Mouse (Mus musculus): ENCODE results near the gene Pam16. TPM values are rescaled to one million over a fixed set of nuclear protein-coding genes. Genes with fewer than 3 reads are reported as not detected.
"Not testable (repeated sequence)": the region's sequence is repeated elsewhere in the genome, so short reads cannot be mapped to it uniquely, and the experiment has no call there.

The Pam16 gene
- polyA plus RNA-seq, 1 experiment, result not detected

DNA sequence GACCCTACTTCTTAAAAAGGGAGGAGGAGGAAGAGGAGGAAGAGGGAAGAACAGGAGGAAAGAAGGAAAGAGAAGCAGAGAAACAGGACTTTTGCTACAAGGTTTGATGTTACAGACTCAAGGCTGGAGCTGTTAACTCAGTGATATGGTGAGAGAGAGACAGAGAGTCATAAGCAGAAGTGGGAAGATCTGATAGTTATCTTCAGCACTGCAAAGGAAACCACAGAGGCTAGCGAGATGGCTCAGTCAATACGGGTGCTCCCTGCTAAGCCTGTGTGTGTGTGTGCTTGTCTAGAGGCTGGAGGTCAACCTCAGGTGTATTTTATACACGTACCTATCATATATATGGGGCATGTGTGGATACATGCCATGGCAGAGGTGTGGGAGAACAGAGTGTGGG, 41.0 kb downstream of the Pam16 start:
- Histone ChIP-seq H3K4me1 (ENCODE audit: control insufficient read depth, insufficient read depth, low read length) (peaks cover 6% of the 10 kb centered on the region; the same call in 1 of the 2 replicates), H3K4me3 (ENCODE audit: insufficient read depth, low read depth, low read length) (no peak overlapping the region), H3K27ac (ENCODE audit: insufficient read depth, low read depth, low read length) (no peak overlapping the region)
- WGBS, result 81% methylated on average over 3 of the region's 3 CpGs
- TF ChIP-seq CTCF (IDR thresholded peaks at IDR 0.05; ENCODE audit: insufficient read depth, low read depth, low read length), result no peak
- TF ChIP-seq POLR2A (IDR thresholded peaks at IDR 0.05; ENCODE audit: insufficient read depth, low read depth, low read length), result no peak

- WGBS, result 88% methylated on average over 4 of the region's 4 CpGs
Observed at GRCm38 (mm10) chr16:4581179-4581578, 43.6 kb downstream of the Pam16 start.

GRCm38 (mm10) chr16:4578630-4579029, 46.2 kb downstream of the Pam16 start:
- TF ChIP-seq POLR2A (IDR thresholded peaks at IDR 0.05; ENCODE audit: insufficient read depth, low read depth, low read length) (no peak), CTCF (IDR thresholded peaks at IDR 0.05; ENCODE audit: insufficient read depth, low read depth, low read length) (no peak)
- WGBS, result 87% methylated on average over 7 of the region's 7 CpGs

More at GRCm38 (mm10) chr16:4581179-4581578, 43.6 kb downstream of the Pam16 start:
- H3K4me1 ChIP-seq (ENCODE audit: control insufficient read depth, insufficient read depth, low read length); H3K4me3 ChIP-seq (ENCODE audit: insufficient read depth, low read depth, low read length); H3K27ac ChIP-seq (ENCODE audit: insufficient read depth, low read depth, low read length): not testable (repeated sequence)

DNA sequence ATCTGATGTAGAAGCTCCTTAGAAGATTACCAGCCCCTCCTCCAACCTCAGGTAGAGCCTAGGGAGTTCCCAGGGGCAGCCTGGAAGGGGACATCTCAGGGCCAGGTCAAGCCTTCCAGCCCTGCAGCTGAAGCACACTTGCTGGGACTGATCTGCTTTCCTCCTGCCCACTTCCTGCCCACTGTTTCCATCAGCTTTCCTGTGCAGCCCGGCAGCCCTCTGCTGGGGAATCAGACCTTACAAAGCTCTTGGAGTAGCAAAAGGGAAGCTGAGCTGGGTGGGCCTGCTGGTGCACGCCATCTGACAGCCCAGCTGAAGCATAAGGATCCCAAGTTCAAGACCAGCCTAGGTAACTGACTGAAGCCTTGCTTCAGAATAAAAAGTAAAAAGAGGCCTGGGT, 47.9 kb downstream of the Pam16 start:
- Histone ChIP-seq H3K4me3 (ENCODE audit: insufficient read depth, low read depth, low read length) (no peak overlapping the region), H3K27ac (ENCODE audit: insufficient read depth, low read depth, low read length) (no peak overlapping the region), H3K4me1 (ENCODE audit: control insufficient read depth, insufficient read depth, low read length) (no peaks in the 10 kb centered on the region)
- TF ChIP-seq POLR2A (IDR thresholded peaks at IDR 0.05; ENCODE audit: insufficient read depth, low read depth, low read length) (no peak), CTCF (IDR thresholded peaks at IDR 0.05; ENCODE audit: insufficient read depth, low read depth, low read length) (no peak)
- 68% methylated on average over 2 of the region's 2 CpGs for WGBS

More at GRCm38 (mm10) chr16:4578630-4579029, 46.2 kb downstream of the Pam16 start:
- Histone ChIP-seq H3K4me1 (ENCODE audit: control insufficient read depth, insufficient read depth, low read length) (no peaks in the 10 kb centered on the region), H3K4me3 (ENCODE audit: insufficient read depth, low read depth, low read length) (no peak overlapping the region), H3K27ac (ENCODE audit: insufficient read depth, low read depth, low read length) (no peak overlapping the region)

- TF ChIP-seq CTCF (IDR thresholded peaks at IDR 0.05; ENCODE audit: insufficient read depth, low read depth, low read length) (no peak), POLR2A (IDR thresholded peaks at IDR 0.05; ENCODE audit: insufficient read depth, low read depth, low read length) (no peak)
- 57% methylated on average over 2 of the region's 2 CpGs for WGBS
- Histone ChIP-seq H3K4me1 (ENCODE audit: control insufficient read depth, insufficient read depth, low read length) (no peaks in the 10 kb centered on the region), H3K4me3 (ENCODE audit: insufficient read depth, low read depth, low read length) (no peak overlapping the region), H3K27ac (ENCODE audit: insufficient read depth, low read depth, low read length) (no peak overlapping the region)
Observed at GRCm38 (mm10) chr16:4576038-4576437, 48.8 kb downstream of the Pam16 start.

DNA sequence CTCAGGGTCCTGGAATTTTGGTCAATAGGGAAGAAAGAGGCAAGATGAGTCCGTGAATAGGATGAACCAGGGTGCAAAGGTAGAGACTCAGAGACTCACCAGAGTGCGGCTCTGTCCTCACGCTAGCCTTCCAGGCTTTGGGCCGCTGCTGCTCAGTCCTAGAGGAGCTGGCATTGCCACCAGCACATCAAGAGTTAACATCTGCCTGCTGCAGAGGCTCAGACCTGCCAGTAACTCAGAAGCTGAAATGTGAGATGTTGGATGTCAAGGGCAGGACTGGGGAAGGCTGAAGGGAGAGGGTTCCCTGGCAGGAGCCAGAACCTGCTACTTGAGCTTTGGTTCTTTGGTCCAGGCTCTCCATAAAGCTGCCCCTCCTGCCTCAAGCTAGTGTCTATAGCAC, 54.1 kb downstream of the Pam16 start:
- WGBS, result 79% methylated on average over 4 of the region's 4 CpGs
- Histone ChIP-seq H3K4me3 (ENCODE audit: insufficient read depth, low read depth, low read length) (no peak overlapping the region), H3K4me1 (ENCODE audit: control insufficient read depth, insufficient read depth, low read length) (no peaks in the 10 kb centered on the region), H3K27ac (ENCODE audit: insufficient read depth, low read depth, low read length) (no peak overlapping the region)
- TF ChIP-seq CTCF (IDR thresholded peaks at IDR 0.05; ENCODE audit: insufficient read depth, low read depth, low read length) (no peak), POLR2A (IDR thresholded peaks at IDR 0.05; ENCODE audit: insufficient read depth, low read depth, low read length) (no peak)

GRCm38 (mm10) chr16:4567912-4568311, 56.9 kb downstream of the Pam16 start:
- H3K4me1 ChIP-seq (ENCODE audit: control insufficient read depth, insufficient read depth, low read length), result no peaks in the 10 kb centered on the region
- H3K27ac ChIP-seq (ENCODE audit: insufficient read depth, low read depth, low read length), result no peak overlapping the region
- 18% methylated on average over 4 of the region's 4 CpGs for WGBS
- TF ChIP-seq POLR2A (IDR thresholded peaks at IDR 0.05; ENCODE audit: insufficient read depth, low read depth, low read length) (no peak), CTCF (IDR thresholded peaks at IDR 0.05; ENCODE audit: insufficient read depth, low read depth, low read length) (no peak)
- no peak overlapping the region for H3K4me3 ChIP-seq (ENCODE audit: insufficient read depth, low read depth, low read length)

Other genes with a start within 250 kb of the Pam16 start
- gene Adcy9, start 204.5 kb downstream of the Pam16 start, polyA plus RNA-seq (2012; ENCODE audit: insufficient read depth, insufficient read length, low replicate concordance, missing spikeins), result not detected in 2 replicates
- gene Srl, start 83.2 kb downstream of the Pam16 start, polyA plus RNA-seq (2012; ENCODE audit: insufficient read depth, insufficient read length, low replicate concordance, missing spikeins), result not detected in 2 replicates
- gene Tfap4, start 65.1 kb downstream of the Pam16 start, polyA plus RNA-seq (2012; ENCODE audit: insufficient read depth, insufficient read length, low replicate concordance, missing spikeins), result not detected in 2 replicates
- gene Glis2, start 30.3 kb downstream of the Pam16 start, polyA plus RNA-seq (2012; ENCODE audit: insufficient read depth, insufficient read length, low replicate concordance, missing spikeins), result not detected in 2 replicates
- not detected in 2 replicates for gene Vasn, start 15.0 kb upstream of the Pam16 start, polyA plus RNA-seq (2012; ENCODE audit: insufficient read depth, insufficient read length, low replicate concordance, missing spikeins)
- gene Dnaja3, start 15.0 kb upstream of the Pam16 start, polyA plus RNA-seq (2012; ENCODE audit: insufficient read depth, insufficient read length, low replicate concordance, missing spikeins), result not detected in 2 replicates
- not detected in 2 replicates for gene Coro7, start 54.8 kb upstream of the Pam16 start, polyA plus RNA-seq (2012; ENCODE audit: insufficient read depth, insufficient read length, low replicate concordance, missing spikeins)
- gene Nmral1, start 94.4 kb upstream of the Pam16 start, polyA plus RNA-seq (2012; ENCODE audit: insufficient read depth, insufficient read length, low replicate concordance, missing spikeins), result not detected in 2 replicates
- not detected in 2 replicates for gene Hmox2, start 101.4 kb upstream of the Pam16 start, polyA plus RNA-seq (2012; ENCODE audit: insufficient read depth, insufficient read length, low replicate concordance, missing spikeins)
- gene Cdip1, start 165.3 kb upstream of the Pam16 start, polyA plus RNA-seq (2012; ENCODE audit: insufficient read depth, insufficient read length, low replicate concordance, missing spikeins), result 128 TPM in 1 of 2 replicates, not detected in the other
- gene 4930562C15Rik, start 210.4 kb upstream of the Pam16 start, polyA plus RNA-seq (2012; ENCODE audit: insufficient read depth, insufficient read length, low replicate concordance, missing spikeins), result not detected in 2 replicates